Mouse (Mus musculus): ENCODE data around the gene Igf1r.
"Not testable (repeated sequence)": the region's sequence is repeated elsewhere in the genome, so short reads cannot be mapped to it uniquely, and the experiment has no call there.

Igf1r gene

GRCm38 (mm10) chr7:68241205-68241604, 288.6 kb downstream of the Igf1r start:
- DNase-seq: peak; percentile 34

GRCm38 (mm10) chr7:68245681-68246080, 293.1 kb downstream of the Igf1r start:
- DNase-seq: no peak

- no peak for DNase-seq
Observed at GRCm38 (mm10) chr7:68246249-68246648, 293.6 kb downstream of the Igf1r start.

GRCm38 (mm10) chr7:68250411-68250810, 297.8 kb downstream of the Igf1r start:
- no peak for DNase-seq

- no peak for DNase-seq
Observed at GRCm38 (mm10) chr7:68250902-68251301, 298.3 kb downstream of the Igf1r start.

GRCm38 (mm10) chr7:68257767-68258166, 305.1 kb downstream of the Igf1r start:
- DNase-seq: no peak

- DNase-seq: no peak
Observed at GRCm38 (mm10) chr7:68258326-68259150, 305.9 kb downstream of the Igf1r start.

- no peak for DNase-seq
Observed at GRCm38 (mm10) chr7:68259523-68260081, 307.0 kb downstream of the Igf1r start.

- DNase-seq: no peak
Observed at GRCm38 (mm10) chr7:68262612-68263200, 310.1 kb downstream of the Igf1r start.

- DNase-seq: no peak
Observed at GRCm38 (mm10) chr7:68263346-68264027, 310.9 kb downstream of the Igf1r start.

GRCm38 (mm10) chr7:68264028-68264453, 311.4 kb downstream of the Igf1r start, which contains the start of gene Pgpep1l:
TSS of gene Pgpep1l (minus strand) at chr7:68264233.
- DNase-seq: peak; percentile 80

GRCm38 (mm10) chr7:68264531-68264930, 311.9 kb downstream of the Igf1r start:
- DNase-seq: peak; percentile 51

- DNase-seq: no peak
Observed at GRCm38 (mm10) chr7:68265391-68265790, 312.8 kb downstream of the Igf1r start.

GRCm38 (mm10) chr7:68266691-68267090, 314.1 kb downstream of the Igf1r start:
- DNase-seq: no peak

- no peak for DNase-seq
Observed at GRCm38 (mm10) chr7:68270551-68270950, 317.9 kb downstream of the Igf1r start.

GRCm38 (mm10) chr7:68271816-68272215, 319.2 kb downstream of the Igf1r start:
- no peak for DNase-seq

GRCm38 (mm10) chr7:68272607-68273006, 320.0 kb downstream of the Igf1r start:
- DNase-seq: peak; percentile 50

- no peak for DNase-seq
Observed at GRCm38 (mm10) chr7:68273515-68273914, 320.9 kb downstream of the Igf1r start, which contains the start of gene Fam169b. TSS of gene Fam169b (plus strand) at chr7:68273839.

GRCm38 (mm10) chr7:68274218-68274617, 321.6 kb downstream of the Igf1r start:
- DNase-seq: no peak

GRCm38 (mm10) chr7:68274951-68275350, 322.3 kb downstream of the Igf1r start:
- DNase-seq: no peak

GRCm38 (mm10) chr7:68275445-68275837, 322.8 kb downstream of the Igf1r start:
- DNase-seq: not testable (repeated sequence)

- DNase-seq: peak; percentile 63
Observed at GRCm38 (mm10) chr7:68275838-68276731, 323.5 kb downstream of the Igf1r start.
